Mouse (Mus musculus) gastrocnemius, postnatal 10 days (tissue): Measurements from ENCODE around the gene Ppfibp2. TPM values are rescaled to one million over a fixed set of nuclear protein-coding genes. Genes with fewer than 3 reads are reported as not detected.

Experiments used
- DNase-seq: peaks from one replicate; pipeline ENCODE4 v3.0.0; 2021; ENCODE audit warnings: mixed read lengths
- total RNA-seq, 2 experiments: library from RNA; stranded (reverse); gene quantifications; 2 replicates each; pipeline ENCODE4 v1.2.3; 2021

The Ppfibp2 gene
- total RNA-seq, 2 experiments from 2014 or later, result 16.8 to 20.1 TPM

- peak; percentile 31 for DNase-seq
These were observed 162.5 kb downstream of the Ppfibp2 start, which contains the start of gene Cyb5r2 for GRCm38 (mm10) chr7:107757308-107758151. TSS of gene Cyb5r2 (minus strand) at chr7:107758032.

- DNase-seq, result no peak
These were observed 175.8 kb downstream of the Ppfibp2 start for GRCm38 (mm10) chr7:107770812-107771211.

- no peak for DNase-seq
These were observed 183.2 kb downstream of the Ppfibp2 start for GRCm38 (mm10) chr7:107778216-107778615.

GRCm38 (mm10) chr7:107779611-107780010 lies 184.6 kb downstream of the Ppfibp2 start:
- DNase-seq, result no peak

- DNase-seq, result no peak
These were observed 193.1 kb downstream of the Ppfibp2 start for GRCm38 (mm10) chr7:107787977-107788620.

GRCm38 (mm10) chr7:107796500-107796899 lies 201.5 kb downstream of the Ppfibp2 start:
- DNase-seq, result no peak

Other genes starting within 250 kb of the Ppfibp2 start
- gene Syt9, start 224.5 kb upstream of the Ppfibp2 start, total RNA-seq, result 1 to 10 TPM; 1.0 to 2.2 TPM
- 10 to 100 TPM; 10.5 to 12.7 TPM for gene Olfml1, start 27.8 kb upstream of the Ppfibp2 start, total RNA-seq
- gene 5330417H12Rik, start 30.0 kb downstream of the Ppfibp2 start, total RNA-seq, result not detected
- gene Cyb5r2, start 162.8 kb downstream of the Ppfibp2 start, total RNA-seq, result under 1 TPM; 0.20 to 0.54 TPM
- gene Ovch2, start 206.0 kb downstream of the Ppfibp2 start, total RNA-seq, result not detected
- not detected for gene Olfr467, start 217.1 kb downstream of the Ppfibp2 start, total RNA-seq
- gene Olfr469, start 230.3 kb downstream of the Ppfibp2 start, total RNA-seq, result not detected